22 mouse cellular contexts compared by ENCODE assay signal in the genomic region with DNA sequence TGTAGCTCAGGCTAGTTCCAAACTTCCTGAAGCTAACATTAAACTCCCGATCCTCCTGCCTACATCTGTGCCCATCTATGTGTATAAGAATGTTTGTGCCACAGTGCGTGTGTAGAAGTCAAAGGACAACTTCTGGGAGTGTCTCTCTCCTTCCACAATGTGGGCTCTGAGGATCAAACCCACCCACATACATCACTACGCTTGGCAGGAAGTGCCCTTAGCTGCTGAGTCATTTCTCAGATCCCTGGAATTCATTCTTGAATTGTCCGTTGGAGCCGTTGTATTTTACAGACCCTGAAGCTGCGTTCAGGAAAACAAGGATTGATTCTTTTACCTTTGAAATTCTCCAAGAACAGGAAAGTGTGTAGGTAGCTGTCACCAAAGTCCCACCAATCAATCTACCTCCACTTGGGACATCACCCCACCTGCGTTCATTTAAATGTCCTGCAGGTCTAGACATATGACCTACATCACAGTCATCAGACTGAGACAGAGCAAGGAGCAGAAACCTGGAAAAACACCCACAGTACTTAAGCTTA. TPM values are rescaled to one million over a fixed set of nuclear protein-coding genes. Genes with fewer than 3 reads are reported as not detected.
DNase-seq lines count a peak whose midpoint lies in the region; ATAC-seq and TF ChIP-seq lines count a peak whose summit lies in the region.
"Had no signal": no experiment of that assay in that cellular context is flagged by ENCODE, and none has a peak within 500 bp of the region (broad histone marks: within the 10 kb centered on the region; RNA-seq: fewer than 3 reads in every experiment).

No protein-coding gene starts in this region.

- no peak overlapping the region for H3K9ac ChIP-seq in lung, embryonic 15.5 days
- H3K9ac ChIP-seq in ES-E14 (ENCODE audit: insufficient read depth, low read depth, low read length, poor library complexity, severe bottlenecking) = no peak overlapping the region
- H3K9ac ChIP-seq in stomach, embryonic 16.5 days (ENCODE audit: low read length) = no peak overlapping the region
- H3K9ac ChIP-seq: heart, embryonic 13.5 days; hindbrain, embryonic 15.5 days; intestine, embryonic 15.5 days; kidney, embryonic 15.5 days; limb, embryonic 13.5 days; liver, embryonic 13.5 days; neural tube, embryonic 12.5 days had no signal

- 0 out of 2 replicates have a peak, but pooled peaks have one; percentile 7 for ATAC-seq in frontal cortex, adult (ENCODE audit: low TSS enrichment)
- no peak for ATAC-seq in lung, embryonic 15.5 days (ENCODE audit: borderline replicate concordance, extremely low read depth, low FRiP score, low TSS enrichment)
- ATAC-seq in stomach, embryonic 16.5 days (ENCODE audit: insufficient read depth, low FRiP score) = no peak
- ATAC-seq: activated CD4-positive, CD25-positive, alpha-beta regulatory T cell, adult 4 months; intestine, embryonic 15.5 days had no signal

- no peak for DNase-seq in frontal cortex, postnatal 10 days (ENCODE audit: low spot score in 2 of 2)
- DNase-seq in lung, adult 2 months = no peak
- DNase-seq in ES-E14 (ENCODE audit: low read depth, low spot score) = no peak
- DNase-seq in yolk sac, embryonic 10.5 days (ENCODE audit: low spot score) = no peak
- no peak for DNase-seq in spleen, postnatal 4 days (ENCODE audit: low spot score in 2 of 2)
- DNase-seq: adrenal gland, postnatal 10 days; heart, postnatal 36 days; kidney, postnatal 4 days; liver, embryonic 13.5 days; thymus, postnatal 4 days had no signal

- H3K4me2 ChIP-seq in lung, embryonic 15.5 days = no peak overlapping the region
- no peak overlapping the region for H3K4me2 ChIP-seq in stomach, embryonic 16.5 days (ENCODE audit: low read depth, low read length)
- H3K4me2 ChIP-seq: heart, embryonic 13.5 days; hindbrain, embryonic 15.5 days; intestine, embryonic 15.5 days; kidney, embryonic 15.5 days; limb, embryonic 13.5 days; liver, embryonic 13.5 days; neural tube, embryonic 12.5 days had no signal

- no peaks in the 10 kb centered on the region for H3K27me3 ChIP-seq in lung, embryonic 15.5 days
- no peaks in the 10 kb centered on the region for H3K27me3 ChIP-seq in stomach, embryonic 16.5 days (ENCODE audit: control insufficient read depth, insufficient read depth, low read length)
- H3K27me3 ChIP-seq: heart, embryonic 13.5 days; hindbrain, embryonic 15.5 days; intestine, embryonic 15.5 days; kidney, embryonic 15.5 days; limb, embryonic 13.5 days; liver, embryonic 13.5 days; neural tube, embryonic 12.5 days had no signal

- in situ Hi-C loops in ES-E14 (cut with MboI; ENCODE audit: low sequenced_read_pairs in 2 of 2, unreplicated experiment in 2 of 2) = loop anchor here in 1 of 2 experiments (5.0 kb wide), 1 partner anchor 36 kb away; no protein-coding TSS in a partner anchor

- peaks cover 85% of the 10 kb centered on the region for H3K4me1 ChIP-seq in lung, embryonic 15.5 days
- peaks cover 49% of the 10 kb centered on the region for H3K4me1 ChIP-seq in lung, adult 2 months (ENCODE audit: control insufficient read depth, insufficient read depth, low read length)
- peaks cover 5 to 16% of the 10 kb centered on the region in 2 experiments; a peak in 3 of 4 replicates for H3K4me1 ChIP-seq in ES-E14 (ENCODE audit: control insufficient read depth in 2 of 2, insufficient read depth in 2 of 2, low read length in 2 of 2, poor library complexity in 1 of 2)
- H3K4me1 ChIP-seq in stomach, embryonic 16.5 days (ENCODE audit: control insufficient read depth, insufficient read depth, low read length) = peaks cover 72% of the 10 kb centered on the region

- H3K36me3 ChIP-seq in lung, embryonic 15.5 days = no peaks in the 10 kb centered on the region
- H3K36me3 ChIP-seq in ES-E14 (ENCODE audit: control insufficient read depth, insufficient read depth, low read length, poor library complexity, severe bottlenecking) = no peaks in the 10 kb centered on the region
- H3K36me3 ChIP-seq in stomach, embryonic 16.5 days (ENCODE audit: control insufficient read depth, insufficient read depth, low read length) = no peaks in the 10 kb centered on the region
- H3K36me3 ChIP-seq: heart, embryonic 13.5 days; hindbrain, embryonic 15.5 days; intestine, embryonic 15.5 days; kidney, embryonic 15.5 days; limb, embryonic 13.5 days; liver, embryonic 13.5 days; midbrain, embryonic 10.5 days; neural tube, embryonic 12.5 days had no signal

- no peaks in the 10 kb centered on the region for H3K9me3 ChIP-seq in lung, embryonic 15.5 days
- no peaks in the 10 kb centered on the region for H3K9me3 ChIP-seq in ES-E14 (ENCODE audit: control insufficient read depth, insufficient read depth, low read depth, low read length)
- peaks cover 4% of the 10 kb centered on the region; the same call in 1 of the 2 replicates for H3K9me3 ChIP-seq in stomach, embryonic 16.5 days (replicated peaks; ENCODE audit: control insufficient read depth, low read length)
- H3K9me3 ChIP-seq: heart, embryonic 13.5 days; hindbrain, embryonic 15.5 days; intestine, embryonic 15.5 days; kidney, embryonic 15.5 days; limb, embryonic 13.5 days; liver, embryonic 13.5 days; midbrain, embryonic 10.5 days; neural tube, embryonic 12.5 days had no signal

- 41% methylated on average over 7 of the region's 7 CpGs for WGBS in lung, embryonic 15.5 days
- WGBS in lung, adult 2 months = 32% methylated on average over 7 of the region's 7 CpGs
- 41% methylated on average over 7 of the region's 7 CpGs for WGBS in stomach, embryonic 16.5 days

- TF ChIP-seq CTCF in lung, adult 2 months (IDR thresholded peaks at IDR 0.05; ENCODE audit: insufficient read depth, low read length) = no peak

- H3K4me3 ChIP-seq in lung, embryonic 15.5 days = no peak overlapping the region
- H3K4me3 ChIP-seq in lung, adult 2 months (replicated peaks; ENCODE audit: extremely low read depth, low read depth, low read length) = no peak overlapping the region
- no peak overlapping the region for H3K4me3 ChIP-seq in ES-E14 (ENCODE audit: insufficient read depth in 1 of 2, low read depth in 1 of 2, low read length in 2 of 2, poor library complexity in 1 of 2, severe bottlenecking in 1 of 2)
- no peak overlapping the region for H3K4me3 ChIP-seq in stomach, embryonic 16.5 days (replicated peaks; ENCODE audit: low read length)
- H3K4me3 ChIP-seq: heart, embryonic 13.5 days; hindbrain, embryonic 15.5 days; intestine, embryonic 15.5 days; kidney, embryonic 15.5 days; limb, embryonic 13.5 days; liver, embryonic 13.5 days; midbrain, embryonic 10.5 days; neural tube, embryonic 12.5 days had no signal

- H3K27ac ChIP-seq in lung, embryonic 15.5 days = peak overlapping the region; percentile 54
- H3K27ac ChIP-seq in ES-E14 (ENCODE audit: insufficient read depth, low read depth, low read length, poor library complexity, severe bottlenecking) = no peak overlapping the region
- H3K27ac ChIP-seq in stomach, embryonic 16.5 days (ENCODE audit: low read length) = 0 out of 2 replicates have a peak overlapping the region, but pooled peaks have one; percentile 8
- H3K27ac ChIP-seq: heart, embryonic 13.5 days; hindbrain, embryonic 15.5 days; intestine, embryonic 15.5 days; kidney, embryonic 15.5 days; limb, embryonic 13.5 days; liver, embryonic 13.5 days; macrophage; midbrain, embryonic 10.5 days; neural tube, embryonic 12.5 days had no signal

- TF ChIP-seq POLR2A in lung, adult 2 months (IDR thresholded peaks at IDR 0.05; ENCODE audit: borderline replicate concordance, extremely low read depth, low read depth, low read length) = no peak

TF ChIP-seq in ES-E14, 5 proteins besides CTCF, POLR2A, EP300 and RAD21:
- TF ChIP-seq ZNF384 (IDR thresholded peaks at IDR 0.05; ENCODE audit: low read depth, low read length) (no peak), MAFK (IDR thresholded peaks at IDR 0.05; ENCODE audit: insufficient read depth, low read depth, low read length) (0 out of 2 replicates have a peak, but pooled peaks have one; percentile 26)

RNA-seq across cellular contexts. Expression of gene Rock2, which starts 21.7 kb away (rescaled TPM):
- polyA plus RNA-seq in lung, embryonic 15.5 days (2015; fragmentation: Nextera tagmentation; extraction: Ambion mirVana) = 20.0 and 20.9 TPM in 2 replicates
- polyA plus RNA-seq in lung, adult 2 months (2012; rRNA removed) = 6.5 and 11.4 TPM in 2 replicates
- 37.3 and 44.5 TPM in 2 replicates for total RNA-seq in ES-E14 (2012; rRNA removed)
- 14.3 and 16.5 TPM in 2 replicates for polyA plus RNA-seq in stomach, embryonic 16.5 days (2015; fragmentation: Nextera tagmentation; extraction: Ambion mirVana)
